In the genomic region with DNA sequence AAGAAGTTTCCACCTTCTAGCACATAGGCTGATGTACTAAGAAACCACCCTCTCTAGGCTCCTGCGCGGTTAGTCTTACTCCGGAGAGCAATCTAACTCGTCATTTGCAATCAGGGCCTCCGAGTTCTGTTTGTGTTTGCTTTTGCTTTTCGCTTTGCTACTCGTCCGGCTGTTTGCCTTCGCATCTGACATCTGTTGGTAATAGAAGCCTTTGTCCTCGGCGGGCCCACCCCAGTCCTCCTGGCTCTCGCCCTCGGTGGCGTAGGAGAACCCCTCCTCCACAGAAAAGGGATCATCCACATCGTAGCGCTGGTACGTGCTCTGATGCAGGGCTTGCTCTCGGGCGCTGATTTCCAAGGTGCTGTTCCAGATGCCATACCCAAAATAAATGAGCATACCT, we compare ENCODE assay signal across 8 mouse cellular contexts. TPM values are rescaled to one million over a fixed set of nuclear protein-coding genes. Genes with fewer than 3 reads are reported as not detected.
A peak's percentile ranks its signal among the peaks of the same experiment; 100 is the strongest.
DNase-seq lines count a peak whose midpoint lies in the region; ATAC-seq lines count a peak whose summit lies in the region.

No protein-coding gene starts in this region.

- no peak for ATAC-seq in lung, embryonic 16.5 days (ENCODE audit: low read depth)
- 0 out of 2 replicates have a peak, but pooled peaks have one; percentile 11 for ATAC-seq in forebrain, embryonic 15.5 days (replicated peaks)
- no peak for ATAC-seq in stomach, embryonic 14.5 days (ENCODE audit: insufficient number of reproducible peaks, insufficient read depth, low FRiP score, low read depth)

- peak overlapping the region; percentile 39; the same call in 1 of the 2 replicates for H3K9ac ChIP-seq in lung, embryonic 16.5 days (ENCODE audit: low read length)
- no peak overlapping the region for H3K9ac ChIP-seq in forebrain, embryonic 15.5 days (replicated peaks)
- H3K9ac ChIP-seq in stomach, embryonic 14.5 days (replicated peaks; ENCODE audit: low read depth, low read length), result no peak overlapping the region

- H3K36me3 ChIP-seq in lung, embryonic 16.5 days (ENCODE audit: control insufficient read depth, insufficient read depth, low read length), result no peaks in the 10 kb centered on the region
- H3K36me3 ChIP-seq in forebrain, embryonic 15.5 days, result no peaks in the 10 kb centered on the region
- H3K36me3 ChIP-seq in stomach, embryonic 14.5 days (ENCODE audit: control insufficient read depth, insufficient read depth, low read length), result no peaks in the 10 kb centered on the region

- H3K4me3 ChIP-seq in lung, embryonic 16.5 days (ENCODE audit: low read length), result peak overlapping the region; percentile 24; the same call in 1 of the 2 replicates
- H3K4me3 ChIP-seq in forebrain, embryonic 15.5 days, result 0 out of 2 replicates have a peak overlapping the region, but pooled peaks have one; percentile 8
- H3K4me3 ChIP-seq in stomach, embryonic 14.5 days (ENCODE audit: low read depth, low read length), result no peak overlapping the region

- WGBS in lung, embryonic 16.5 days, result 7% methylated on average over 19 of the region's 19 CpGs
- 12% methylated on average over 19 of the region's 19 CpGs for WGBS in forebrain, embryonic 15.5 days
- WGBS in stomach, embryonic 14.5 days, result 8% methylated on average over 19 of the region's 19 CpGs

- peaks cover 13% of the 10 kb centered on the region for H3K4me1 ChIP-seq in lung, embryonic 16.5 days (replicated peaks; ENCODE audit: control insufficient read depth, insufficient read depth, low read length)
- peaks cover 6% of the 10 kb centered on the region; the same call in 1 of the 2 replicates for H3K4me1 ChIP-seq in forebrain, embryonic 15.5 days
- H3K4me1 ChIP-seq in stomach, embryonic 14.5 days (ENCODE audit: control insufficient read depth, insufficient read depth, low read length), result 0 out of 2 replicates have a peak, but pooled peaks cover 6% of the 10 kb centered on the region

- peak overlapping the region; percentile 52 for H3K4me2 ChIP-seq in lung, embryonic 16.5 days (ENCODE audit: low read depth, low read length)
- peak overlapping the region; percentile 28; the same call in 1 of the 2 replicates for H3K4me2 ChIP-seq in forebrain, embryonic 15.5 days (replicated peaks)
- H3K4me2 ChIP-seq in stomach, embryonic 14.5 days (replicated peaks; ENCODE audit: low read depth, low read length), result peak overlapping the region; percentile 28

- DNase-seq in lung, postnatal 25 days (ENCODE audit: low spot score), result no peak
- peak; percentile 79 for DNase-seq in layer of hippocampus, adult 9-11 months
- no peak for DNase-seq in adipocyte (ENCODE audit: low spot score)
- no peak for DNase-seq in kidney, adult 9 months
- DNase-seq in cerebellum, postnatal 36 days, result no peak

- H3K27me3 ChIP-seq in lung, embryonic 16.5 days (ENCODE audit: control insufficient read depth, insufficient read depth, low read depth, low read length), result no peaks in the 10 kb centered on the region
- no peaks in the 10 kb centered on the region for H3K27me3 ChIP-seq in forebrain, embryonic 15.5 days
- no peaks in the 10 kb centered on the region for H3K27me3 ChIP-seq in stomach, embryonic 14.5 days (ENCODE audit: control insufficient read depth, insufficient read depth, low read length)

- H3K9me3 ChIP-seq in lung, embryonic 16.5 days (ENCODE audit: control insufficient read depth, low read length), result no peaks in the 10 kb centered on the region
- H3K9me3 ChIP-seq in forebrain, embryonic 15.5 days, result no peaks in the 10 kb centered on the region
- no peaks in the 10 kb centered on the region for H3K9me3 ChIP-seq in stomach, embryonic 14.5 days (ENCODE audit: control insufficient read depth, low read depth, low read length)

- H3K27ac ChIP-seq in lung, embryonic 16.5 days (ENCODE audit: low read length), result no peak overlapping the region
- no peak overlapping the region for H3K27ac ChIP-seq in forebrain, embryonic 15.5 days (replicated peaks)
- no peak overlapping the region for H3K27ac ChIP-seq in stomach, embryonic 14.5 days (ENCODE audit: low read length)

RNA-seq across cellular contexts. Expression of a gene that starts 59.3 kb away (rescaled TPM):
- 5.0 and 5.8 TPM in 2 replicates for polyA plus RNA-seq in lung, embryonic 16.5 days (2015; fragmentation: Nextera tagmentation; extraction: Ambion mirVana)
- 34.8 and 40.0 TPM in 2 replicates for polyA plus RNA-seq in forebrain, embryonic 15.5 days (2015; fragmentation: Nextera tagmentation; extraction: Ambion mirVana)
- polyA plus RNA-seq in stomach, embryonic 14.5 days (2014; fragmentation: Nextera tagmentation; extraction: Ambion mirVana), result 2.0 and 3.0 TPM in 2 replicates
